Mouse (Mus musculus) heart, postnatal 0 days (tissue): Measurements from ENCODE around the gene Timp3.

ENCODE experiments used
- CTCF ChIP-seq: IDR thresholded peaks from 2 replicates; pipeline ENCODE4 v1.5.1; 2016; ENCODE audit warnings: antibody characterized with exemption, control low read depth, low read depth
- EP300 ChIP-seq: IDR thresholded peaks from 2 replicates; pipeline ENCODE4 v1.6.1; 2016; ENCODE audit warnings: antibody characterized with exemption, low read depth

DNA sequence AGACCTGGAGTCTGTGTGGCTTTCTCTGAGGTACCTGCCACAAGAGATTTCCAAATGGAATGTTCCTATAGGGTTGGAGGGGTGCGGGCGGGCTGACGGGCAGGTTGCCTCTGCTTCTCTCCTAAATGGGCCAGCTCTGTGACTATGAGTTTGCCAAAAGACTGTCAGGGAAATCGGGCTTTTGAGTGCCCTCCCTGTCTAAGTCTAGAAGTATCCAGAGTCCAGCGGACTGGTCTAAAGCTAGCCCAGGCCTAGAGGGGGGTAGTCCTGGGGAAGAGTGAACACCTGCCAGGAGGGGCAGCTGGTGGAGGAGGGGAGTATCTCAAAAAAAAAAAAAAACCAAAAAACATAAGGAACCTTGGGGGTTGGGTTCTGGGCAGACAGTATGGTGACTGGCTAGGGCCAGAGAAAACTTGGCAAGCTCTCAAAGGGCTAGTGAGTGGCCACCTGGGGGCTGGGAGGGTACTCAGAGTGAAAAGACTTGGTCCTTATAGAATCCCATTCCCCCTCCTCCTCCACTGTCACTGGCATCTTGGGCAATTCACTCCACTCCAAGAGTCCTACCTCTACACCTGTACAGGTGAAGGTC lies 18.5 kb downstream of the Timp3 start:
- TF ChIP-seq EP300 (no peak), CTCF (no peak)
